Mouse (Mus musculus): ENCODE measurements around the gene Nt5c3. TPM values are rescaled to one million over a fixed set of nuclear protein-coding genes. Genes with fewer than 3 reads are reported as not detected.

Gene Nt5c3
- total and polyA plus RNA-seq, 2 experiments from 2014 or later = 98.4 to 181 TPM

DNA sequence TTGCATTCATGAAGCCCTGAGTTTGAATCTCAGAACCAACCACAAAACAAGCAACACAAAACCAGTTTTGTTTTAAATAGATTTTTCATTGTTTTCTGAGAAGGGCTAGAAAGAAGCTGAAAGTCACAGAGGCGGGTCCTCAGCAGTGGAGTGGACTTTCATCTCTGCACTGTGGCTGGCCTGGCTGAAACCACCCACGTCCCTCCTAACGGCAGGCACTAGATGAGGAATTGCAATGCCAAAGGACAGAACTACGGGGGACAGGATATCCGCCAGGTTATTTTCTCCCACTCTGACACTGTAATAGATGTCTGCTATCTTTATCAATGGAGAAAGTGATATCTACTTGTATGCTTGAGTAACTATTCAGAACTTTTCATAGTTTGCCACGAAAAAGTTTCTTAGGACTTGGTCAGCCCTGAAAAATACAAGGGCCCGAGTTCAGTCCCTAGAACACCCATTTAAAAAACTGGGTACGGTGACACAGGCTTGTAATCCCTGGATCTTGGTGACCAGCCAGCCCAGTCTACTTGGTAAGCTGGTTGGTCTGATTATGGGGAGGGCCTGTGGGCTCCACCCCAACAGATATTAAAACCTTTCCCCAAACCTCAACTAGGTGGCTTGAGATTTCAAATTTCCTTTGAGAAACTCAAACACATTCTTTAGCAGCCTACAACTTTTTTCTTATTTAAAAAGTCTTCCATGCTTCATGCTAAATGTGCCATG is 17.4 kb downstream of the Nt5c3 start:
- ATAC-seq (ENCODE audit: low FRiP score) = no peak
- Histone ChIP-seq H3K4me1 (ENCODE audit: insufficient read depth, low read length) (peaks cover 3% of the 10 kb centered on the region; the same call in 1 of the 2 replicates), H3K4me2 (ENCODE audit: low read depth, low read length, poor library complexity, severe bottlenecking) (no peak overlapping the region), H3K27me3 (ENCODE audit: insufficient read depth, low read length) (no peaks in the 10 kb centered on the region), H3K4me3 (ENCODE audit: low read depth, low read length) (no peak overlapping the region), H3K9ac (replicated peaks; ENCODE audit: low read length, poor library complexity, severe bottlenecking) (no peak overlapping the region), H3K27ac (ENCODE audit: low read depth, low read length) (no peak overlapping the region), H3K36me3 (ENCODE audit: insufficient read depth, low read length) (no peaks in the 10 kb centered on the region), H3K9me3 (ENCODE audit: low read length) (no peaks in the 10 kb centered on the region)
- WGBS = 84% methylated on average over 8 of the region's 8 CpGs
- no peak for TF ChIP-seq CTCF (IDR thresholded peaks at IDR 0.05)
- no peak for DNase-seq (ENCODE audit: low spot score)

DNA sequence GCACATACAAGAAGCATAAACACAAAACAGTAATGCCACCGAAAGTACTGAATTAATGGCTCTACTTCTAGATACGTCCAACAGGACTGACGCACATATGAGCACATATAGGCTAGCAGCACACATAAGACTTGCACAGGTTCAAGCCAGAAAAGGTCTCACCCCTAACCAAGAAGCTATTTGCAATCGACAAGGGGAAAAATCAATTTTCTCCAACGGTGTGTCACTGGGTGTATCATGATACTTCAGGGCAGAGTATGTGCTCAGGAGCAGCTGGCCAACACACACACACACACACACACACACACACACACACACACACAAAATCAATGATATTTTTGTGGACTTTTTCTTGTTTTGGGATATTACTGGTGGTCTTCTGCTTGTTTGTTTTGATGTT is 18.2 kb downstream of the Nt5c3 start:
- no peak overlapping the region for H3K4me3 ChIP-seq (ENCODE audit: low read depth, low read length)
- no peak for ATAC-seq (ENCODE audit: low FRiP score)
- H3K9ac ChIP-seq (replicated peaks; ENCODE audit: low read length, poor library complexity, severe bottlenecking) = no peak overlapping the region
- DNase-seq (ENCODE audit: low spot score) = no peak
- no peaks in the 10 kb centered on the region for H3K27me3 ChIP-seq (ENCODE audit: insufficient read depth, low read length)
- H3K4me1 ChIP-seq (ENCODE audit: insufficient read depth, low read length) = peaks cover 3% of the 10 kb centered on the region; the same call in 1 of the 2 replicates
- 91% methylated on average over 5 of the region's 5 CpGs for WGBS
- no peaks in the 10 kb centered on the region for H3K36me3 ChIP-seq (ENCODE audit: insufficient read depth, low read length)
- no peak for TF ChIP-seq CTCF (IDR thresholded peaks at IDR 0.05)
- no peak overlapping the region for H3K4me2 ChIP-seq (ENCODE audit: low read depth, low read length, poor library complexity, severe bottlenecking)
- no peaks in the 10 kb centered on the region for H3K9me3 ChIP-seq (ENCODE audit: low read length)
- H3K27ac ChIP-seq (ENCODE audit: low read depth, low read length) = no peak overlapping the region

DNA sequence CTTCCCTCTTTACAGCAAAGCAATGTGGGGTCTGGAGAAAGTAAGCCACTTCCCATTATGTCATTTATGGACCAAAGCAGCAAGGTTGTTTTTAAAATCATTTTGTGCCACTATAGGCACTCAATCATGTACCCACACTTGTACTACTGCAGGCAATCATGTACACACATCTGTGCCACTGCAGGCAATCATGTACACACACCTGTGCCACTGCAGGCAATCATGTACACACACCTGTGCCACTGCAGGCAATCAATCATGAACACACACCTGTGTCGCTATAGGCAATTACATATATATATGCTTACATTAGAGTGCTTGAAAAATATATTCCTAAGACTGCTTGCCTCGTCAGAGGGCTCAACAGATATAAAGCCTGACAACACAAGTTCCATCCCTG is 18.8 kb downstream of the Nt5c3 start:
- Histone ChIP-seq H3K27me3 (ENCODE audit: insufficient read depth, low read length) (no peaks in the 10 kb centered on the region), H3K4me1 (ENCODE audit: insufficient read depth, low read length) (peaks cover 3% of the 10 kb centered on the region; the same call in 1 of the 2 replicates), H3K9ac (replicated peaks; ENCODE audit: low read length, poor library complexity, severe bottlenecking) (no peak overlapping the region), H3K4me2 (ENCODE audit: low read depth, low read length, poor library complexity, severe bottlenecking) (no peak overlapping the region), H3K27ac (ENCODE audit: low read depth, low read length) (no peak overlapping the region), H3K9me3 (ENCODE audit: low read length) (no peaks in the 10 kb centered on the region), H3K36me3 (ENCODE audit: insufficient read depth, low read length) (no peaks in the 10 kb centered on the region), H3K4me3 (ENCODE audit: low read depth, low read length) (no peak overlapping the region)
- WGBS = 87% methylated on average over 2 of the region's 2 CpGs
- ATAC-seq (ENCODE audit: low FRiP score) (no peak), DNase-seq (ENCODE audit: low spot score) (no peak)
- TF ChIP-seq CTCF (IDR thresholded peaks at IDR 0.05) = no peak

DNA sequence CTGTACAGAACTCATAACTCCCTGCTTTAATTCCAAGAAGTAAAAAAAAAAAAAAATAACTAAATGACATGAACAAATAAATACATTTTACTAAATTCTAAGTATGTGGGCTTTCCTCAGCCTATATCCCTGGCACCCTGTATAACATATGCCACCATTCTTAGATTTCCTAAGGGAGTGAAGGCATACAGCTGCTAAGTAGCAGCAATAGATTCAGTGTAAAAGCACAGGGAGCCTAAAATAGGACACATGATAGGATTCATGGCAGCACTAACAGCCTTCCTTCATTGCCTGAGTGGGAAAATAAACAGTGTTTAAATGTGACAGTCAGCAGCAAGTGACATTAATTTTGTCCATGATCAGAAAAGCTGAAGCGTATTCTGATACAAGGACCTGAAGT is 19.4 kb downstream of the Nt5c3 start:
- TF ChIP-seq CTCF (IDR thresholded peaks at IDR 0.05) = no peak
- Histone ChIP-seq H3K4me3 (ENCODE audit: low read depth, low read length) (no peak overlapping the region), H3K4me2 (ENCODE audit: low read depth, low read length, poor library complexity, severe bottlenecking) (no peak overlapping the region), H3K36me3 (ENCODE audit: insufficient read depth, low read length) (no peaks in the 10 kb centered on the region), H3K27ac (ENCODE audit: low read depth, low read length) (no peak overlapping the region), H3K4me1 (ENCODE audit: insufficient read depth, low read length) (peaks cover 3% of the 10 kb centered on the region; the same call in 1 of the 2 replicates), H3K9ac (replicated peaks; ENCODE audit: low read length, poor library complexity, severe bottlenecking) (no peak overlapping the region), H3K9me3 (ENCODE audit: low read length) (no peaks in the 10 kb centered on the region), H3K27me3 (ENCODE audit: insufficient read depth, low read length) (no peaks in the 10 kb centered on the region)
- no peak for ATAC-seq (ENCODE audit: low FRiP score)
- WGBS = 92% methylated on average over 1 of the region's 1 CpGs
- DNase-seq (ENCODE audit: low spot score) = no peak

DNA sequence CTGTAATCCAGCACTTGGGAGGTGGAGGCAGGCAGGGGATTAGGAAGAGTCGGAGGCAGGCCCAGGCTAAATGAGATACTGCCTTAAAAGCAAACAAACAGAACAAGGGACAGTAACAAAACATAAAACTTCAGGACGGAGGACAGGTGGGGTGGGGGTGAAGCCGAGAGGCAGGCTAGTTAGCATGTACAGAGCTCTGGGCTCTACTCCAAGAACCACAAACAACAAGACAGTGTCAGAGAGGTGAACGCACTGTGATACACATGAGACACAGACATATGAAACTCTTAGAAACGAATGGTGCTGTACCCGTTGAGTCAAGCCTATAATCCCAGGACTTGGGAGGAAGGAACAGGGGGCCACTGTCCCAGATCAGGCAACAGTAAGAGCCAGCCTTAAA is 19.9 kb downstream of the Nt5c3 start:
- no peaks in the 10 kb centered on the region for H3K9me3 ChIP-seq (ENCODE audit: low read length)
- 53% methylated on average over 6 of the region's 6 CpGs for WGBS
- no peaks in the 10 kb centered on the region for H3K36me3 ChIP-seq (ENCODE audit: insufficient read depth, low read length)
- H3K27me3 ChIP-seq (ENCODE audit: insufficient read depth, low read length) = no peaks in the 10 kb centered on the region
- peaks cover 3% of the 10 kb centered on the region; the same call in 1 of the 2 replicates for H3K4me1 ChIP-seq (ENCODE audit: insufficient read depth, low read length)
- H3K27ac ChIP-seq (ENCODE audit: low read depth, low read length) = no peak overlapping the region
- ATAC-seq (ENCODE audit: low FRiP score) (no peak), DNase-seq (ENCODE audit: low spot score) (no peak)
- TF ChIP-seq CTCF (IDR thresholded peaks at IDR 0.05) = no peak
- no peak overlapping the region for H3K9ac ChIP-seq (replicated peaks; ENCODE audit: low read length, poor library complexity, severe bottlenecking)
- no peak overlapping the region for H3K4me2 ChIP-seq (ENCODE audit: low read depth, low read length, poor library complexity, severe bottlenecking)
- no peak overlapping the region for H3K4me3 ChIP-seq (ENCODE audit: low read depth, low read length)

DNA sequence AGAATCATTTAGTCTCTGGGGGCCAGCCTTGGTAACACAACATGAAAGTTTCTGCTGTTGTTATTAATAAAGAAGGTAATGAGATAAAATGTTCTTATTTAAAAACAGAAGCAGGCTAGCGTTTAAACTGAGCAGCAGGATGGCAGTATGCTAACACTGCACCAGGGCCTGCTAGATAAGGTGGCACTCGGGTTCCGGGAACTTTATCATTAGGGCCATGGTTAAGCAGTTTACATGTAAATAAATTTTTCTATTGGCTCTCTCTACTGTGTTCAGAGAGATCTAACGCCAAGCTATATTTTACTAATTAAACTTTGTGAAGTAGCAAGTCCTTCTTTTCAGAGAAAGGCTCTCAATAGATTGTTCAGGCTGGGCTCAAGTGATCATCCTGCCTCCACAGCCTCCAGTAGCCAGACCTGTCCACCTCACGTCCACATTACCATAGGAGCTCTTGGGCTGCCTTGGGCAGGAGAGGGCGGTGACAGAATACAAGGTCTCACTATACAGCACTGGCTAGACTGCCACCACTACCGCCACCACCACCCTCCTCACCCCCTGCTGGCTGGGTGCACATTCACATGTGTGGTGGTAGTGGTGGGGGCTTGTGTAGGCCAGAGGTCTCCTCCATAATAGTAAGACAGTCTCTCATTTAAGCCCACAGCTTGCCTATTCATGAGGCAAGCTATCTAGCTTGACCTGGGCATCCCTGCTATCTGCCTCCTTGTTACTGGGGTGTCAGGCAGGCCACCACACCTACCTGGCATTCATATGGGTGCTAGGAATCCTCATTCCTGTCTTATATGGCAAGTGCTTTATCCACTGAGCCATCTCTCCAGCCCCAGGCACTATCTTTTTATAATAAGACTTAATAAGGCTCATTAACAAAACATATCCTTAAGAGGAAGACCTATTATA is 20.9 kb downstream of the Nt5c3 start:
- no peak overlapping the region for H3K4me3 ChIP-seq (ENCODE audit: low read depth, low read length)
- H3K9ac ChIP-seq (replicated peaks; ENCODE audit: low read length, poor library complexity, severe bottlenecking) = no peak overlapping the region
- no peaks in the 10 kb centered on the region for H3K9me3 ChIP-seq (ENCODE audit: low read length)
- DNase-seq (ENCODE audit: low spot score) (no peak), ATAC-seq (ENCODE audit: low FRiP score) (no peak)
- no peak for TF ChIP-seq CTCF (IDR thresholded peaks at IDR 0.05)
- H3K36me3 ChIP-seq (ENCODE audit: insufficient read depth, low read length) = no peaks in the 10 kb centered on the region
- no peak overlapping the region for H3K27ac ChIP-seq (ENCODE audit: low read depth, low read length)
- H3K4me1 ChIP-seq (ENCODE audit: insufficient read depth, low read length) = peaks cover 3% of the 10 kb centered on the region; the same call in 1 of the 2 replicates
- H3K4me2 ChIP-seq (ENCODE audit: low read depth, low read length, poor library complexity, severe bottlenecking) = no peak overlapping the region
- no peaks in the 10 kb centered on the region for H3K27me3 ChIP-seq (ENCODE audit: insufficient read depth, low read length)
- 83% methylated on average over 7 of the region's 7 CpGs for WGBS
